Mouse (Mus musculus) midbrain, embryonic 11.5 days (tissue): ENCODE data around the gene Mapk6. TPM values are rescaled to one million over a fixed set of nuclear protein-coding genes. Genes with fewer than 3 reads are reported as not detected.
A peak's percentile ranks its signal among the peaks of the same experiment; 100 is the strongest.

Experiments
- ATAC-seq: fragments of 200-750 bp; cut with Nextera tagmentation; 2 replicates; pipeline ENCODE4 v1.8.0; 2017; ENCODE audit warnings: moderate TSS enrichment, moderate library complexity; ENCODE audit not compliant: low FRiP score
- DNase-seq: peaks from one replicate; pipeline ENCODE4 v3.0.0; 2015; ENCODE audit warnings: low spot score; ENCODE audit errors: missing footprints
- H3K27ac ChIP-seq: fragments of 300-500 bp; sonication (generic); 2 replicates; pipeline ENCODE4 v1.5.1; 2014; ENCODE audit warnings: low read depth, low read length
- H3K27me3 ChIP-seq: fragments of 300-500 bp; sonication (generic); 2 replicates; pipeline ENCODE4 v1.6.1; 2014; ENCODE audit warnings: mild to moderate bottlenecking, low read length, moderate library complexity, mixed read lengths; ENCODE audit not compliant: control insufficient read depth, insufficient read depth
- H3K36me3 ChIP-seq: fragments of 300-500 bp; sonication (generic); 2 replicates; pipeline ENCODE4 v1.6.1; 2014; ENCODE audit warnings: mild to moderate bottlenecking, low read length, moderate library complexity, mixed read lengths; ENCODE audit not compliant: control insufficient read depth, insufficient read depth
- H3K4me1 ChIP-seq: fragments of 300-500 bp; sonication (generic); 2 replicates; pipeline ENCODE4 v1.6.1; 2014; ENCODE audit warnings: low read length; ENCODE audit not compliant: control insufficient read depth, insufficient read depth
- H3K4me2 ChIP-seq: fragments of 300-500 bp; sonication (generic); 2 replicates; pipeline ENCODE4 v1.6.1; 2014; ENCODE audit warnings: mild to moderate bottlenecking, moderate library complexity
- H3K4me3 ChIP-seq: fragments of 300-500 bp; sonication (generic); 2 replicates; pipeline ENCODE4 v1.5.1; 2014; ENCODE audit warnings: low read depth, low read length
- H3K9ac ChIP-seq: fragments of 300-500 bp; sonication (generic); 2 replicates; pipeline ENCODE4 v1.6.1; 2014; ENCODE audit warnings: low read length
- H3K9me3 ChIP-seq: fragments of 300-500 bp; sonication (generic); 2 replicates; pipeline ENCODE4 v1.6.1; 2016; ENCODE audit warnings: low read length; ENCODE audit not compliant: control insufficient read depth
- WGBS: fragments of 180-500 bp; shearing (Covaris S2); extraction: QIAGEN DNeasy Blood & Tissue Kit; methylation state at CpG from one replicate; pipeline ENCODE4 v1.1.7; 2014; 5-methylcytosine and 5-hydroxymethylcytosine counted together
- polyA plus RNA-seq: library from polyadenylated mRNA; unstranded; fragments of >200 nt; fragmentation: Nextera tagmentation; extraction: Ambion mirVana; gene quantifications from 2 replicates; pipeline ENCODE4 v1.2.1, GENCODE M21; 2014

Mapk6 gene
- polyA plus RNA-seq, 1 experiment from 2014 or later = 193 TPM

DNA sequence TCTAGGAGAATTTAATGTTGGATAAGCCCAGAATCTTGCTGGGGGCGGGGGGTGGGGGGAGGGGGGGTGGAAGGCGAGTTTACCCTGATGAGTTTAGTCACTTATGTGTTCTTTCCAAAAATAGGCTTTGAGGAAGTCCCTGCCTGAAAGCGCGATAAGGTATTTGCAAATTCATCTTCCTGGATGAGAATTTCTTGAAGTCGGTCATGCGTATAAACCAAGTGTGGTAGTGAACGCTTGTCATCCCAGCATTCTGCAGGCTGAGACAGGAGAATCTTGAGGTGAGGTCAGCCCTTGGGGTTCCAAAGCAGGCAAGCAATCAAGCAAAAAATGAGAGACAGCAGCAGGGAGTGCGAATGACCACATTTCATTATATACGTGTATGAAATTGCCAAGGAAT is 1.8 kb upstream of the Mapk6 start:
- Histone ChIP-seq H3K4me1 (peaks cover 19% of the 10 kb centered on the region), H3K36me3 (no peaks in the 10 kb centered on the region), H3K4me3 (no peak overlapping the region), H3K27ac (no peak overlapping the region), H3K27me3 (no peaks in the 10 kb centered on the region), H3K9ac (no peak overlapping the region), H3K4me2 (no peak overlapping the region), H3K9me3 (no peaks in the 10 kb centered on the region)
- no peak for DNase-seq
- 81% methylated on average over 9 of the region's 9 CpGs for WGBS
- ATAC-seq = no peak

DNA sequence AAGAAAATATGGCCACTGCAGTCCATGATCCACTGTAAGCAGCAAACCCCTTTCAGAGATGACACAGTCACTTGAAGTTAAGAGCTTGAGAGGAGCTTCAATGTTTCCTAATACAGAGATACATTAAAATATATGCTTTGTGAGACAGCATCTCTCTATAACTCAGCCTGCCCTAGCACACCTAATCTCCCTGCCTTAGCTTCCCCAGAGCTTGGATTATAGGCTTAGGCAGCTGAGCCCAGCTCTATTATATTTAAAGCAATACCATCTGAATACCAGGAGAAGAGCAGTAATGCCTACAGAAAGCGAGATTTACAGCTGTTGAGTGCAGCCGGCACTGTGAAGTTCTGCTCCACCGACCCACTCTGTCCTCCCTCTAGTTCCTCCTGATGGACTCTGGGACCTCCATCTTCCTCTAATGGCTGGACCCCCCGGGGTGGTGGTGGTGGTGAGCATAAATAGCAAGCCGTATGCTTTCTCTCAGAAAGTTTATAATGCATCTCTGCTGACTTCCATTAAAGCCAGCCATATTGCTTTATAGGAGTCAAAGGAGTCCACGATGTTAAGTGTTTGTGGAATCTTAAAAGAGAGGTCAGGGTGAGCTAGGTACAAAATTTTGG is 1.2 kb upstream of the Mapk6 start:
- DNase-seq (peak; percentile 81), ATAC-seq (no peak)
- H3K4me2 ChIP-seq = peak overlapping the region; percentile 66; the same call in 1 of the 2 replicates
- H3K36me3 ChIP-seq = no peaks in the 10 kb centered on the region
- no peak overlapping the region for H3K4me3 ChIP-seq
- no peak overlapping the region for H3K9ac ChIP-seq
- peaks cover 19% of the 10 kb centered on the region for H3K4me1 ChIP-seq
- 60% methylated on average over 6 of the region's 6 CpGs for WGBS
- H3K27me3 ChIP-seq = no peaks in the 10 kb centered on the region
- H3K9me3 ChIP-seq = no peaks in the 10 kb centered on the region
- H3K27ac ChIP-seq = no peak overlapping the region

DNA sequence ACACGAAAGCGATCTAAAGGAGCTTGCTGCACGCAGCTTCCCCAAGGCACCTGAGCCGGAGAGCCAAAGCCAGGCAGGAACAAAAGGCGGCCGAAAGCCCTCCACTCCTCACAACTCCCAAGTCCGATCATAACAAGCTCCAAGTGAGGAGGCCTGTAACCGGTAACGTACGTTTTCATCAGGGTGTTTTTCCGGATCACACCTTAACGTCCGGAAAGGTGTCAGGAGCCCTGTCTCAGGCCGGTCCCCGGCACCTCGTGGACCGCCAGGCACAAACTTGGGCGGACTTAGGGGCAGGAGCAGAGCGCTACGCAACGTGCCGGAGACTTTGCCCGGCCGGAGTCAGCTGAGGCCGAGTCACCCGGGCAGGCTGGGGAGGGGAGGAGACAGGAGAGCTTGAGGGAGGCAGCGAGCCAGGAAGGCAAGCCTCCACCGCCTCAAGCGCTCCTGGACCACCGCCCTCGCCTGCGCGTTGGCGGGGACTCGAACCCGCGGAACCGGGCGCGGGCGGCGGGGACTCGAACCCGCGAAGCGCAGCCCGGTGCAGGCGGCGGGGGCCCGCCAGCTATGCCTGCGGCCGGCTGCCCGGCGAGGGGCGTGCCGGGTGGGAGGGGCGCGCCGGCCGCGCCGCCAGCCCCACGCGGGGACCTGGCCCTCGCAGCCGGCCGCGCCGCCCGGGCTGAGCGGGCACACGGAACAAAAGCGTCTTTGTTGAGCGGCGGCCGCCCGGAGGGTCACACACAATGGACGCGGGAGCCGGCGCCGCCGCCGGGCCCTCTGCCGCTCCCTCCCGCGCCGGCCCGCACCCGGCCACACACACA is 564 bp downstream of the Mapk6 start:
- H3K27ac ChIP-seq = peak overlapping the region; percentile 100
- DNase-seq (peak; percentile 97), ATAC-seq (peak; percentile 93)
- WGBS = under 1% methylated on average over 81 of the region's 90 CpGs
- H3K27me3 ChIP-seq = no peaks in the 10 kb centered on the region
- H3K9ac ChIP-seq = peak overlapping the region; percentile 98
- peaks cover 19% of the 10 kb centered on the region for H3K4me1 ChIP-seq
- peak overlapping the region; percentile 66 for H3K4me2 ChIP-seq
- no peaks in the 10 kb centered on the region for H3K9me3 ChIP-seq
- H3K36me3 ChIP-seq = no peaks in the 10 kb centered on the region
- H3K4me3 ChIP-seq = peak overlapping the region; percentile 93

DNA sequence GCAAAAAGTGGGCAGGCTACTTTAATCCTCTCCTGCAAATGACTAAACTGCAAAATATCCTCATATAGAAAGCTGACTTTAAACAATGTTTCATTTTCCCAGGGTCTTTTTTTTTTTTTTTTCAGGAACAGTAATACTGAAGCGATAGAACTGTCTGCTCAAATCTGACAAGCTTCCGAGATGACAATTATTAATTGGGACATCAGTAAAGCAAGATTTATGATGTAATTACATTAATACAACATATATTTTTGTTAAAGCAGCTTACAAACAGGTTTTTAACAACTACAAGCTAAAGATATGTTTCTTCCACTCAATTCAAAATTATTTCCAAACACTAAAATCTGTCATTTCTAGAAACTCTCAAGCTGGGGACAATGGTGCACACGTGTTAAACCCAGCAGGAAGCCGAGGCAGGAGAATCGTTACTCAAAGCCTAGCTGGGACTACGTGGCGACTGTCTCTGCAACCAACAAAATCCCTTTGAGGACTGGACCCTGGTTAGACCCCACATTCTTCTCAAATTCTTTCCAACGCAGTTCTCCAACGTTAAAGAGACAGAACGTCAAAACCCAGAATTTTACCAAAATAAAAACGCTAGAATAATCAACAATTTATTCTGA is 1.5 kb downstream of the Mapk6 start:
- H3K4me1 ChIP-seq = peaks cover 19% of the 10 kb centered on the region
- no peaks in the 10 kb centered on the region for H3K36me3 ChIP-seq

DNA sequence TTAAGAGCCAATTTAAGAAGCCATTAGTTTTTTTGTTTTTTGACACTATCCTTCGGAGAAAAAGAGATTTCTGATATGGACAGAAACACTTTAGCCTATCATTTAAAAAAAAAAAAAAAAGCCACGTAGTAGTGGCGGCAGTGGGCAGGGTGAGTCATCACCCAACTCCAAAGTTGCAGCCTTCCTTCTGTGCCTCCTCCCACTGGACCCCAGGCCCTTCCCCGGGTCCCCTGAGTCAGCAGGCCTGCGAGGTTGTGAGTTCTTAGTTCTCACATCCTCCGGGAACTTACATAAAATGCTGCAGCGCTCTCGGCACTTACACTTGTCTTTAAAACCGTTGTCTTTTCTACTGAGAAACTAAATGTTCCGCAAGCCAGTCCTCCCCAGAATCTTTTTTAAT is 2.0 kb downstream of the Mapk6 start:
- no peak for ATAC-seq
- Histone ChIP-seq H3K4me2 (peak overlapping the region; percentile 66), H3K27ac (no peak overlapping the region), H3K36me3 (no peaks in the 10 kb centered on the region), H3K4me1 (peaks cover 19% of the 10 kb centered on the region), H3K9me3 (no peaks in the 10 kb centered on the region), H3K4me3 (peak overlapping the region; percentile 93), H3K27me3 (no peaks in the 10 kb centered on the region), H3K9ac (peak overlapping the region; percentile 58)
- peak; percentile 86 for DNase-seq
- 17% methylated on average over 10 of the region's 10 CpGs for WGBS

More for the DNA sequence above, 1.5 kb downstream of the Mapk6 start:
- peak overlapping the region; percentile 93 for H3K4me3 ChIP-seq
- H3K4me2 ChIP-seq = peak overlapping the region; percentile 66
- no peaks in the 10 kb centered on the region for H3K9me3 ChIP-seq
- no peak for ATAC-seq
- peak overlapping the region; percentile 98 for H3K9ac ChIP-seq
- H3K27ac ChIP-seq = no peak overlapping the region
- DNase-seq = no peak
- no peaks in the 10 kb centered on the region for H3K27me3 ChIP-seq
- 6% methylated on average over 11 of the region's 11 CpGs for whole genome bisulfite sequencing

DNA sequence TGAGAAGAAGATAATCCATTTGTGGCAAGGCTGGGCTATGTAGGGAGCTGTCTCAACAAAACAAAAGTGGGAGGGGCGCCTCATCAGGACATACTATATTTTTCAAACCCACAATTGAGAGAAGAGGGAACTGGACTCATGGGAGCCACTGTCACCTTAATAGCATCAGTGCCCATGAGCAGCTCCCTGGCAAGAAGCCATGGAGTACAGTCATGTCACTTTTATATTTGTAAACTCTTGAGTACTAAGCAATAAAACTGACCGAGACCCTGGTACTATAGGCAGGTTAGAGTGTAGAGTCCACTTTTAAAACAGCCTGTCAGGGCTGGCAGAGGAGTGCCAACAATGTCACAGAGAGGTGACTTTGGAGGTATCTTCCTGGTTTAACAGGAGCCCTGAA is 3.7 kb downstream of the Mapk6 start:
- Histone ChIP-seq H3K36me3 (no peaks in the 10 kb centered on the region), H3K4me3 (no peak overlapping the region), H3K27ac (no peak overlapping the region), H3K9me3 (no peaks in the 10 kb centered on the region), H3K27me3 (no peaks in the 10 kb centered on the region), H3K4me1 (peaks cover 19% of the 10 kb centered on the region), H3K9ac (no peak overlapping the region), H3K4me2 (no peak overlapping the region)
- no peak for ATAC-seq
- peak; percentile 73 for DNase-seq
- WGBS = 90% methylated on average over 2 of the region's 2 CpGs

DNA sequence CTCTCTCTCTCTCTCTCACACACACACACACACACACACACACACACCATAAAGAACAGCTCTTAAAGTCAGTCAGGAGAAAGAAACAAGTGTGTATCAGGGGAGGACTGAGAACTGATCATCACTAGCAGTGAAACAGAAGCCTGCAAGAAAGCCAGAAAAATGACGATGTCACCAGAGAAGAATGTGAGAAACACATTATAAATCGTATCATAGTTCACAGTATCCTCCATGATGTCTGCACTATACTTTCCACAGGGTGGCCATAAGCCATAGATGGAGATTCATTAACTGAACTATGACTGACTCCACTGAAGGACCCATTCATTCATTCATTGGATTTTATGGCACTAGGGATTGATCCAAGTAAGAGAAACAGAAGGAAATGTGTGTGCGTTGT is 6.3 kb downstream of the Mapk6 start:
- Histone ChIP-seq H3K27me3 (no peaks in the 10 kb centered on the region), H3K27ac (no peak overlapping the region), H3K4me3 (no peak overlapping the region), H3K9ac (no peak overlapping the region), H3K9me3 (no peaks in the 10 kb centered on the region), H3K4me1 (peaks cover 6% of the 10 kb centered on the region), H3K36me3 (no peaks in the 10 kb centered on the region), H3K4me2 (no peak overlapping the region)
- WGBS = 84% methylated on average over 3 of the region's 3 CpGs
- DNase-seq = peak; percentile 74
- ATAC-seq = no peak

DNA sequence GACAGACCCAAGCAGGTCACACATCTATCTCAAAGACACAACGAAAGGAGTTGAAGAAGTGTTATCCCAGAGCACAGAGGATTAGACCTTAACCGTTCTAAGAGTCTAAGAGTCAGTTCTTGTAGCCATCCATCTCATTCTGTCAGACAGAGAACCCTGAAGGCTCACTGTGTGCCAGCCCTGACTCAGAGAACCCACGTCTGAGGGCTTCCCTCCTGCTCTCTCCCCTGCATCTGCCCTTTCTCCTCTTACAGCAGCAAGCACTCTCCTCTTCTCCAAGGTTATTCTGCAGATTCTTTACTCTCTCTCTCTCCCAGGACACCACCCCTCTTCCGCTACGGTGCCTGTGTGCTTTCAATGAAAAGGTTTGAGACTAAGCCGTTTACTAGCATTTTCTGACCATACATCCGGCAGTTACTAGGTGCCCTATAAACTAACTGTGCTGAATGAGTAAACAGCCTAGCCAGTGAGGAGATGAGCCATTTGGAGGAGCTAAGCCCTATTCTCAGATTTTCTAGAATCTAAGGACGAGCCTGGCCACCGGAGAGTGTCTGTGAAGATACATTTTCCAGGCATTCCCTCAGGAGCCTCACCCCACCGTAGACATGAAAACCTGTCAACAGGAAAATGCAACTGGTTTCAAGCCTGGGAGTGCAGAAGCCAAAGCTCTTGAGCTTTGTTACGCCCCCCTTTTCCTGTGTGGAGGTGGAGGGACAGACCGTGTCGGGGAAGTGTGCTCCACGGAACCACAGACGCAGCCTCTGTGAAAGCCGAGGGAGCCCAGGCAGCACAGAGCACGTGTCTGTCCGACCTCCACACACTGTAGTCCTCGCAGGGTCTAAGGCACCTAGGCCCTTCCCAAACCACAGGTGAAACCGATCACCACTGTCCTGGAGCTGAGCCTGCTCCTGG is 8.0 kb downstream of the Mapk6 start:
- Histone ChIP-seq H3K9me3 (no peaks in the 10 kb centered on the region), H3K27me3 (no peaks in the 10 kb centered on the region), H3K27ac (no peak overlapping the region), H3K4me2 (no peak overlapping the region), H3K4me1 (no peaks in the 10 kb centered on the region), H3K9ac (no peak overlapping the region), H3K4me3 (no peak overlapping the region), H3K36me3 (peaks cover 1% of the 10 kb centered on the region; the same call in 1 of the 2 replicates)
- no peak for ATAC-seq
- WGBS = 87% methylated on average over 20 of the region's 20 CpGs
- DNase-seq = peak; percentile 81
